Mouse (Mus musculus): ENCODE measurements around the gene Tmem123. TPM values are rescaled to one million over a fixed set of nuclear protein-coding genes. Genes with fewer than 3 reads are reported as not detected.

The Tmem123 gene
- total and polyA plus RNA-seq, 3 experiments = 43.5 to 88.8 TPM; not detected in 1

GRCm38 (mm10) chr9:7769491-7769890 lies 5.7 kb downstream of the Tmem123 start:
- H3K9ac ChIP-seq (ENCODE audit: control insufficient read depth, low read depth, low read length, poor library complexity, severe bottlenecking) = no peak overlapping the region
- H3K4me3 ChIP-seq (ENCODE audit: control insufficient read depth in 1 of 2, insufficient read depth in 1 of 2, low read depth in 2 of 2, low read length in 2 of 2) = no peak overlapping the region
- TF ChIP-seq JUND (IDR thresholded peaks at IDR 0.05; ENCODE audit: low read depth, low read length) = no peak
- no peak for TF ChIP-seq SIN3A (IDR thresholded peaks at IDR 0.05; ENCODE audit: low read length)
- TF ChIP-seq SMC3 (IDR thresholded peaks at IDR 0.05; ENCODE audit: low read depth, low read length) = no peak
- TF ChIP-seq MYC (IDR thresholded peaks at IDR 0.05; ENCODE audit: low read depth, low read length) = no peak
- TF ChIP-seq EP300 (IDR thresholded peaks at IDR 0.05; ENCODE audit: low read depth in 1 of 2, low read length in 2 of 2) = no peak
- no peak for TF ChIP-seq ZMIZ1 (IDR thresholded peaks at IDR 0.05; ENCODE audit: low read depth, low read length)
- TF ChIP-seq ELF1 (IDR thresholded peaks at IDR 0.05; ENCODE audit: low read depth, low read length) = no peak
- TF ChIP-seq MXI1 (IDR thresholded peaks at IDR 0.05; ENCODE audit: low read depth, low read length) = no peak
- no peak for TF ChIP-seq BHLHE40 (IDR thresholded peaks at IDR 0.05; ENCODE audit: borderline replicate concordance, low read depth, low read length)
- no peak for TF ChIP-seq NELFE (IDR thresholded peaks at IDR 0.05; ENCODE audit: low read depth, low read length)
- no peak for TF ChIP-seq POLR2AphosphoS5 (IDR thresholded peaks at IDR 0.05; ENCODE audit: borderline replicate concordance, low read depth, low read length)
- no peak for TF ChIP-seq KAT2A (conservative IDR thresholded peaks at IDR 0.05; ENCODE audit: low read depth, low read length)
- no peaks in the 10 kb centered on the region for H3K27me3 ChIP-seq (ENCODE audit: control insufficient read depth in 1 of 2, insufficient read depth in 2 of 2, low read length in 2 of 2)
- peaks cover 17 to 25% of the 10 kb centered on the region in 2 experiments for H3K36me3 ChIP-seq (ENCODE audit: control insufficient read depth in 1 of 2, insufficient read depth in 2 of 2, low read length in 2 of 2)
- peaks cover 16% of the 10 kb centered on the region for H3K79me2 ChIP-seq (ENCODE audit: control insufficient read depth, insufficient read depth, low read length, poor library complexity)
- no peak for DNase-seq (ENCODE audit: low read depth, low spot score)
- H3K4me1 ChIP-seq (ENCODE audit: control insufficient read depth in 1 of 2, insufficient read depth in 2 of 2, low read length in 2 of 2) = peaks cover 10 to 17% of the 10 kb centered on the region in 2 experiments; a peak in 3 of 4 replicates
- H3K9me3 ChIP-seq (replicated peaks; ENCODE audit: insufficient read depth, low read length) = no peaks in the 10 kb centered on the region
- no peak overlapping the region for H3K27ac ChIP-seq (ENCODE audit: control insufficient read depth, low read depth, low read length)

DNA sequence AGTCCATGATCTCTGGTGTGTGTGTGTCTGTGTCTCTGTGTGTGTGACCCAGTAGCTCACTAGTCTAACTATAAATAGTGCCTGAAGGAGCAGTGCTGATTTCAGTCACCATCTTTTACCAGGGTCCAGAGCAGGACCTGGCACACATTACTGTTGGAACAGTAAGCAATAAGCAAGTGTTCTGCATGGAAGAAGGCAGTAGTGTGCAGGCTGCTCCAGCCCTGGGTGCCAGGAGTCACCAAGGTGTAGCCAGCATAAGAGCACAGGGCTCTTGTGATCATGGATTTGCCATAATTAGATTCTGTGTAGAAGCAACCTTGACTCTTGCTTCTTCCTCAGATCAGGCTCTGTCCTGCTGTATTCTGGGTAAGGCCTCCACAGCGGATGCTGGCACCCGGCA lies 8.5 kb downstream of the Tmem123 start:
- no peak for DNase-seq (ENCODE audit: low read depth, low spot score)
- Histone ChIP-seq H3K79me2 (ENCODE audit: control insufficient read depth, insufficient read depth, low read length, poor library complexity) (no peaks in the 10 kb centered on the region), H3K9ac (ENCODE audit: control insufficient read depth, low read depth, low read length, poor library complexity, severe bottlenecking) (no peak overlapping the region), H3K27me3 (ENCODE audit: control insufficient read depth in 1 of 2, insufficient read depth in 2 of 2, low read length in 2 of 2) (no peaks in the 10 kb centered on the region), H3K27ac (ENCODE audit: control insufficient read depth, low read depth, low read length) (no peak overlapping the region), H3K4me3 (ENCODE audit: control insufficient read depth in 1 of 2, insufficient read depth in 1 of 2, low read depth in 2 of 2, low read length in 2 of 2) (no peak overlapping the region), H3K9me3 (replicated peaks; ENCODE audit: insufficient read depth, low read length) (no peaks in the 10 kb centered on the region), H3K36me3 (ENCODE audit: control insufficient read depth in 1 of 2, insufficient read depth in 2 of 2, low read length in 2 of 2) (peaks cover 2 to 18% of the 10 kb centered on the region in 2 experiments), H3K4me1 (ENCODE audit: control insufficient read depth in 1 of 2, insufficient read depth in 2 of 2, low read length in 2 of 2) (peaks cover 0 to 2% of the 10 kb centered on the region in 2 experiments; a peak in 1 of 4 replicates)
- TF ChIP-seq ELF1 (IDR thresholded peaks at IDR 0.05; ENCODE audit: low read depth, low read length) (no peak), POLR2AphosphoS2 (IDR thresholded peaks at IDR 0.05; ENCODE audit: low read length) (no peak), USF2 (IDR thresholded peaks at IDR 0.05; ENCODE audit: borderline replicate concordance in 1 of 2, insufficient read depth in 1 of 2, low read depth in 1 of 2, low read length in 2 of 2) (no peak)
